Mouse (Mus musculus): ENCODE data around the gene Cer1. TPM values are rescaled to one million over a fixed set of nuclear protein-coding genes. Genes with fewer than 3 reads are reported as not detected.
A peak's percentile ranks its signal among the peaks of the same experiment; 100 is the strongest.

Gene Cer1
- polyA plus RNA-seq, 1 experiment from 2014 or later: not detected

DNA sequence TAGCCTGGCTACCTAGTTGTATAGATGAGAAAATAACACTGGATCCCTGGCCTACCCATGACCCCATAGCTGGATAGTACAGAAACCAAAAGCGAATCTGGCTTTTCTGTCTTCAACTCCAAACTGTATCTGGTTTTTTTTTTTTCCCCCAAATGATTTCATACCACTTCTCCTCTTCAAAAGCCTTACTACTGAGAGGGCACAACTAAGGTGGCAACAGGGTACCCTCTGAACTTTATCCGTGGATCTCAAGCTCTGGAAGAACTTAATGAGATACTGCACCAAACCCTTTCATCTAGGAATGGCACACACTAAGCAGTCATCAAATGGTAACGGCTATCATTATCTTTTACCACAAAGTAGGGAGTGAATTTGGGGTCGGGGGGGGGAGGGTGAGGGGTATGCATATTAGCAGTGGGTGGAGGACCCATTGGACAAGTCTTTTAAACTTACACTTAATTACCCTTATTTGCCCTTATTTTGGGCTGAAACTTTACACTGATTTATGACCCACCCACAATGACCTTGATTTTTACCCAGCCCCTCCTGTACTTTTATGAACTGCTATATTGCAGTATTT lies 26.4 kb downstream of the Cer1 start:
- no peaks in the 10 kb centered on the region for H3K9me3 ChIP-seq (ENCODE audit: control insufficient read depth, low read length)
- ATAC-seq (ENCODE audit: low FRiP score, low TSS enrichment): no peak
- peak overlapping the region; percentile 90 for H3K9ac ChIP-seq (replicated peaks; ENCODE audit: low read length)
- peak; percentile 15 for DNase-seq
- peak overlapping the region; percentile 72 for H3K4me3 ChIP-seq (replicated peaks; ENCODE audit: low read depth, low read length)
- H3K36me3 ChIP-seq (ENCODE audit: control insufficient read depth, insufficient read depth, low read length): no peaks in the 10 kb centered on the region
- no peaks in the 10 kb centered on the region for H3K27me3 ChIP-seq (ENCODE audit: control insufficient read depth, insufficient read depth, low read length)
- H3K4me1 ChIP-seq (ENCODE audit: control insufficient read depth, insufficient read depth, low read length): peaks cover 15% of the 10 kb centered on the region
- H3K27ac ChIP-seq (replicated peaks; ENCODE audit: low read depth, low read length): peak overlapping the region; percentile 96
- WGBS: 26% methylated on average over 4 of the region's 4 CpGs
- peak overlapping the region; percentile 77 for H3K4me2 ChIP-seq (ENCODE audit: low read length)

DNA sequence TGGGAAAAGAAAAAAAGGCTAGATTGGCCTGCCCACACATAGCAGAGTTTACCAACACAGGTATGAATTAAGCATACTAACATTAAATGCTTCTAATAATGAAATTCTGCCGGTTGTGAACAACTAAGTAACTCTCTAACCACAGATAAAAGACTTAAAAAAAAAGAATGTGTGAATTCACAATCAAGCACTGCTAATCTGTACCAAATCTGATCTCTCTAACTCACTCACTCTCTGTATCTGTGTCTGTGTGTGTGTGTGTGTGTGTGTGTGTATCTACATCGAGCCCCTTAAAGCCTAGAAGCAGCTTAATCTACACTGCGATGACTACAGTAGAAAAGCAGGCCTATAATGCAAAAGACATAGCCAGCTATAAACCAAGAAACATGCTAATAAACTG lies 28.0 kb downstream of the Cer1 start:
- no peaks in the 10 kb centered on the region for H3K9me3 ChIP-seq (ENCODE audit: control insufficient read depth, low read length)
- H3K4me3 ChIP-seq (replicated peaks; ENCODE audit: low read depth, low read length): no peak overlapping the region
- H3K4me2 ChIP-seq (ENCODE audit: low read length): no peak overlapping the region
- no peaks in the 10 kb centered on the region for H3K27me3 ChIP-seq (ENCODE audit: control insufficient read depth, insufficient read depth, low read length)
- 0 out of 2 replicates have a peak, but pooled peaks cover 3% of the 10 kb centered on the region for H3K36me3 ChIP-seq (ENCODE audit: control insufficient read depth, insufficient read depth, low read length)
- H3K4me1 ChIP-seq (ENCODE audit: control insufficient read depth, insufficient read depth, low read length): peaks cover 15% of the 10 kb centered on the region
- no peak overlapping the region for H3K9ac ChIP-seq (replicated peaks; ENCODE audit: low read length)
- WGBS: 88% methylated on average over 3 of the region's 3 CpGs
- no peak for DNase-seq
- no peak for ATAC-seq (ENCODE audit: low FRiP score, low TSS enrichment)
- no peak overlapping the region for H3K27ac ChIP-seq (replicated peaks; ENCODE audit: low read depth, low read length)

DNA sequence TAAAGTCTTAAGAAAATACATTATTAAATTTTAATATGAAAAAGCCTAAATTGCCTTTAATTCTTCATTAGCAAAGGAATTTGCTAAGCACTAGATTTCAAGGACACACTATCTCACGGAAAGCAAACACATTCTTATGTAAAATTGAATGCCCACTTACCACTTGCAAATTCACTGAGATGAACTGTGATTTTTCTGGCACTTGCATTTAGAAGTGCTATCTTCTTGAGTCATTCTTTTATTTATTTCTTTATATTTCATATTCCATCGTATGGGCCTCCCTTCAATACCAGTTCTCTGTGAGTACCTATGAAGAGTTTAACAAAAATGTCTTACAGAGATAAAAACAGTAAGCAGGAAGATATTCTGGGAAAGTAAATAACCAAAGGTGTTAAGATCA lies 31.1 kb downstream of the Cer1 start:
- WGBS: 83% methylated on average over 2 of the region's 2 CpGs
- H3K4me2 ChIP-seq (ENCODE audit: low read length): no peak overlapping the region
- H3K36me3 ChIP-seq (ENCODE audit: control insufficient read depth, insufficient read depth, low read length): 0 out of 2 replicates have a peak, but pooled peaks cover 3% of the 10 kb centered on the region
- H3K27me3 ChIP-seq (ENCODE audit: control insufficient read depth, insufficient read depth, low read length): no peaks in the 10 kb centered on the region
- H3K4me1 ChIP-seq (ENCODE audit: control insufficient read depth, insufficient read depth, low read length): peaks cover 12% of the 10 kb centered on the region
- no peak overlapping the region for H3K27ac ChIP-seq (replicated peaks; ENCODE audit: low read depth, low read length)
- H3K9ac ChIP-seq (replicated peaks; ENCODE audit: low read length): no peak overlapping the region
- H3K4me3 ChIP-seq (replicated peaks; ENCODE audit: low read depth, low read length): no peak overlapping the region
- DNase-seq: no peak
- no peak for ATAC-seq (ENCODE audit: low FRiP score, low TSS enrichment)
- no peaks in the 10 kb centered on the region for H3K9me3 ChIP-seq (ENCODE audit: control insufficient read depth, low read length)

DNA sequence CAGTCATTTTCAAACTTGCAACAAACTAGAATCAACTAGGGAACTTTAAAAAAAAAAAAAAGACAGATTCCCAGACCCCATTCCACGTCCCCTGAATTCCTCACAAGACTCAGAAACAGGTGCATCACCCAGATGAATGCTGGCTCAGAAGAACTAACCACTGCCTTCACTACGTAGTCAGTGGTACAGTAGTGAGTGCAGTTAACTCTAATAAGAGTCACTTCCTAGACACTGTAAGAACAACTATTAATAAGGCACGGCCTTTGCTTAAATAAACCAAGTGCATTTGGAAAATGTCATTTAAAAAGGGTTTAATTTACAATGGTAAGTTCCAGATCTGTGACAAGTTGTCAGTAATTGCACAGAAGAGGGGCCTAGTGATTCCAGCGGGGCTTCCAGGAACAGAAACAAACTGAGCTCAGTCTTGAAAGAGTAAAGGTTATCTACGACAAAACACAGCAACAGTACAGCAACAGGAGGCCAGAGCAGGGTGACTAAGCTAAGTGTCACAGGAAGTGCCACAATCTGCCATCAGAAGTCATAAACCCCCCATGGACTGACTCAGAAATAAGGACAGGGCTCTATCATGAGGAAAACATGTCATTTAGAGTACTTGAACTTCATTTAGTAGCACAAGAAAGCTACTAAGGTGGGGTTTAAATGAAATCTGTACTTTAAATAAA lies 36.3 kb downstream of the Cer1 start:
- WGBS: 61% methylated on average over 5 of the region's 5 CpGs
- Histone ChIP-seq H3K27me3 (ENCODE audit: control insufficient read depth, insufficient read depth, low read length) (no peaks in the 10 kb centered on the region), H3K9ac (replicated peaks; ENCODE audit: low read length) (no peak overlapping the region), H3K27ac (replicated peaks; ENCODE audit: low read depth, low read length) (no peak overlapping the region), H3K4me2 (ENCODE audit: low read length) (no peak overlapping the region), H3K9me3 (ENCODE audit: control insufficient read depth, low read length) (no peaks in the 10 kb centered on the region), H3K36me3 (ENCODE audit: control insufficient read depth, insufficient read depth, low read length) (peaks cover 11% of the 10 kb centered on the region), H3K4me1 (ENCODE audit: control insufficient read depth, insufficient read depth, low read length) (no peaks in the 10 kb centered on the region), H3K4me3 (replicated peaks; ENCODE audit: low read depth, low read length) (no peak overlapping the region)
- DNase-seq (no peak), ATAC-seq (ENCODE audit: low FRiP score, low TSS enrichment) (no peak)

DNA sequence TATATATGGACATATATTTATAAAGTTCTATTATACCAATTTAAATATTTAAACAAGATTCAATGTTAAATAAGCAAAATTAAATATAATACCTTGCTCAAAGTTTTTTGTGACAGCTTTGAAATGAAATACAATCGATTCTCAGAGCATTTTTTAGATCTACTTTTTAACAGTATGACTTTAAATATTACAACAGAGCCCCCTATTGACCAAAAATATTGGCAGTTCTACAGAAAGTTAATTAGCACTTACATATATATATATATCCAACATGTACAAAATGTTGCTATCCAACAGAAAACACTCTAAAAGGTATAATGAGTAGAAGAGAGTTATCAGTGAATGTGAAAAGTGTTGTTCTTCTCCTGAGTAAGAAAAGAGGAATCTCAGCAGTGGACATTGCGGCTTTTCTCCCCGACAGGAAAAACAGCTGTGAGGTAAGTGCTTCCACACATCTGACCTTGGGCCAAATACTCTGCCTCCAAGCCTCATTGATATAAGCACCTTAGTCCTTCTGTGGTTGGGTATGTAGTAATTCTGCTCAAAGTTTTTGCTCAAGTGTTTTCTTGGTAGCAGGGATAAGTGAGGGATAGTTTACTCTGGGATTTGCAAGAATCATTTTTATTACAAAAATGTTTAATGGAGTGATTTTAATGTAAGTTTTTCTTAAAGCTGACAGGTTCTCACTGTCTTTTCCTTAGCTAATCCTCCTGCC lies 47.3 kb downstream of the Cer1 start:
- no peak overlapping the region for H3K9ac ChIP-seq (replicated peaks; ENCODE audit: low read length)
- H3K9me3 ChIP-seq (ENCODE audit: control insufficient read depth, low read length): no peaks in the 10 kb centered on the region
- H3K4me2 ChIP-seq (ENCODE audit: low read length): no peak overlapping the region
- H3K27ac ChIP-seq (replicated peaks; ENCODE audit: low read depth, low read length): no peak overlapping the region
- H3K4me1 ChIP-seq (ENCODE audit: control insufficient read depth, insufficient read depth, low read length): no peaks in the 10 kb centered on the region
- no peaks in the 10 kb centered on the region for H3K27me3 ChIP-seq (ENCODE audit: control insufficient read depth, insufficient read depth, low read length)
- ATAC-seq (ENCODE audit: low FRiP score, low TSS enrichment) (no peak), DNase-seq (peak; percentile 78)
- H3K4me3 ChIP-seq (replicated peaks; ENCODE audit: low read depth, low read length): no peak overlapping the region
- 84% methylated on average over 3 of the region's 3 CpGs for WGBS
- H3K36me3 ChIP-seq (ENCODE audit: control insufficient read depth, insufficient read depth, low read length): peaks cover 38% of the 10 kb centered on the region

Other genes starting within 250 kb of the Cer1 start
- gene Nfib, start 179.4 kb downstream of the Cer1 start, polyA plus RNA-seq (2014; fragmentation: Nextera tagmentation; extraction: Ambion mirVana): 64.4 and 72.0 TPM in 2 replicates
- gene Zdhhc21, start 25.2 kb downstream of the Cer1 start, polyA plus RNA-seq (2014; fragmentation: Nextera tagmentation; extraction: Ambion mirVana): 16.5 and 22.2 TPM in 2 replicates
- 2.1 and 2.9 TPM in 2 replicates for gene Frem1, start 167.2 kb upstream of the Cer1 start, polyA plus RNA-seq (2014; fragmentation: Nextera tagmentation; extraction: Ambion mirVana)